Mouse (Mus musculus): ENCODE results near the gene Esr1. TPM values are rescaled to one million over a fixed set of nuclear protein-coding genes. Genes with fewer than 3 reads are reported as not detected.

The Esr1 gene
- total RNA-seq, 4 experiments from 2014 or later, result 30.6 to 39.3 (median 33.9) TPM

- DNase-seq (ENCODE audit: low spot score in 2 of 2), result no peak
These were observed 366.0 kb downstream of the Esr1 start for GRCm38 (mm10) chr10:4977374-4977773.

GRCm38 (mm10) chr10:4983919-4984318 lies 372.5 kb downstream of the Esr1 start:
- no peak for DNase-seq (ENCODE audit: low spot score in 2 of 2)

GRCm38 (mm10) chr10:4993802-4994201 lies 382.4 kb downstream of the Esr1 start:
- DNase-seq (ENCODE audit: low spot score in 2 of 2), result no peak

- DNase-seq (ENCODE audit: low spot score in 2 of 2), result no peak
These were observed 385.2 kb downstream of the Esr1 start for GRCm38 (mm10) chr10:4996592-4996991.

GRCm38 (mm10) chr10:5008795-5009366 lies 397.5 kb downstream of the Esr1 start:
- no peak for DNase-seq (ENCODE audit: low spot score in 2 of 2)

GRCm38 (mm10) chr10:5012004-5012403 lies 400.6 kb downstream of the Esr1 start:
- no peak for DNase-seq (ENCODE audit: low spot score in 2 of 2)

- no peak for DNase-seq (ENCODE audit: low spot score in 2 of 2)
These were observed 403.6 kb downstream of the Esr1 start for GRCm38 (mm10) chr10:5014976-5015375.

GRCm38 (mm10) chr10:5017148-5017547 lies 405.8 kb downstream of the Esr1 start:
- DNase-seq (ENCODE audit: low spot score in 2 of 2), result no peak

GRCm38 (mm10) chr10:5025906-5026305 lies 414.5 kb downstream of the Esr1 start:
- DNase-seq (ENCODE audit: low spot score in 2 of 2), result no peak

GRCm38 (mm10) chr10:5027208-5027607 lies 415.8 kb downstream of the Esr1 start:
- no peak for DNase-seq (ENCODE audit: low spot score in 2 of 2)

GRCm38 (mm10) chr10:5028301-5028700 lies 416.9 kb downstream of the Esr1 start:
- DNase-seq (ENCODE audit: low spot score in 2 of 2), result no peak

- no peak for DNase-seq (ENCODE audit: low spot score in 2 of 2)
These were observed 417.8 kb downstream of the Esr1 start for GRCm38 (mm10) chr10:5029161-5029560.

- DNase-seq (ENCODE audit: low spot score in 2 of 2), result no peak
These were observed 418.5 kb downstream of the Esr1 start for GRCm38 (mm10) chr10:5029883-5030282.

- no peak for DNase-seq (ENCODE audit: low spot score in 2 of 2)
These were observed 421.0 kb downstream of the Esr1 start for GRCm38 (mm10) chr10:5032192-5033048.

GRCm38 (mm10) chr10:5041254-5041653 lies 429.9 kb downstream of the Esr1 start:
- no peak for DNase-seq (ENCODE audit: low spot score in 2 of 2)

- DNase-seq (ENCODE audit: low spot score in 2 of 2), result no peak
These were observed 433.1 kb downstream of the Esr1 start for GRCm38 (mm10) chr10:5044481-5044880.

- DNase-seq (ENCODE audit: low spot score in 2 of 2), result no peak
These were observed 433.8 kb downstream of the Esr1 start for GRCm38 (mm10) chr10:5045213-5045612.

- DNase-seq (ENCODE audit: low spot score in 2 of 2), result no peak
These were observed 434.3 kb downstream of the Esr1 start for GRCm38 (mm10) chr10:5045671-5046070.

Other genes with a start within 250 kb of the Esr1 start
- 1 to 10 TPM; 4.5 to 6.0 (median 5.2) TPM for gene Zbtb2, start 223.5 kb upstream of the Esr1 start, total RNA-seq (2022)
- gene Rmnd1, start 179.2 kb upstream of the Esr1 start, total RNA-seq (2022), result 10 to 100 TPM; 26.1 to 35.1 (median 30.8) TPM
- 10 to 100 TPM; 14.1 to 16.1 (median 15.7) TPM for gene Armt1, start 179.1 kb upstream of the Esr1 start, total RNA-seq (2022)
- 1 to 10 TPM in 1 of 4 experiments, under 1 TPM in 3; 0.56 to 1.4 (median 0.62) TPM for gene Ccdc170, start 129.1 kb upstream of the Esr1 start, total RNA-seq (2022)

Data from gastrocnemius, adult 8-10 months (tissue).